Mouse (Mus musculus) embryonic facial prominence, embryonic 14.5 days (tissue): ENCODE measurements around the gene Sugp2. TPM values are rescaled to one million over a fixed set of nuclear protein-coding genes. Genes with fewer than 3 reads are reported as not detected.
"Not testable (repeated sequence)": the region's sequence is repeated elsewhere in the genome, so short reads cannot be mapped to it uniquely, and the experiment has no call there.

Experiments
- ATAC-seq: fragments of 200-750 bp; cut with Nextera tagmentation; 2 replicates; pipeline ENCODE4 v1.8.0; 2017; ENCODE audit warnings: low read depth, moderate number of reproducible peaks, moderate TSS enrichment
- DNase-seq: peaks from one replicate; pipeline ENCODE4 v3.0.0-alpha.2; 2015; ENCODE audit warnings: low spot score
- H3K27ac ChIP-seq: fragments of 300-500 bp; sonication (generic); replicated peaks from 2 replicates; pipeline ENCODE4 v1.5.1; 2014; ENCODE audit warnings: low read depth, mild to moderate bottlenecking, low read length, moderate library complexity
- H3K27me3 ChIP-seq: fragments of 300-500 bp; sonication (generic); replicated peaks from 2 replicates; pipeline ENCODE4 v1.6.1; 2014; ENCODE audit warnings: low read length; ENCODE audit not compliant: control insufficient read depth, insufficient read depth
- H3K36me3 ChIP-seq: fragments of 300-500 bp; sonication (generic); 2 replicates; pipeline ENCODE4 v1.6.1; 2014; ENCODE audit warnings: low read length, mixed read lengths; ENCODE audit not compliant: control insufficient read depth, insufficient read depth
- H3K4me1 ChIP-seq: fragments of 300-500 bp; sonication (generic); 2 replicates; pipeline ENCODE4 v1.6.1; 2014; ENCODE audit warnings: antibody characterized with exemption, low read length; ENCODE audit not compliant: control insufficient read depth, insufficient read depth
- H3K4me2 ChIP-seq: fragments of 300-500 bp; sonication (generic); 2 replicates; pipeline ENCODE4 v1.6.1; 2014; ENCODE audit warnings: low read depth, mild to moderate bottlenecking, low read length, moderate library complexity, mixed read lengths
- H3K4me3 ChIP-seq: fragments of 300-500 bp; sonication (generic); 2 replicates; pipeline ENCODE4 v1.5.1; 2014; ENCODE audit warnings: low read depth, mild to moderate bottlenecking, low read length
- H3K9ac ChIP-seq: fragments of 300-500 bp; sonication (generic); 2 replicates; pipeline ENCODE4 v1.6.1; 2014; ENCODE audit warnings: low read depth, mild to moderate bottlenecking, low read length, moderate library complexity, mixed read lengths
- H3K9me3 ChIP-seq: fragments of 300-500 bp; sonication (generic); 2 replicates; pipeline ENCODE4 v1.6.1; 2016; ENCODE audit warnings: low read length; ENCODE audit not compliant: control insufficient read depth
- WGBS: fragments of 180-500 bp; shearing (Covaris S2); extraction: QIAGEN DNeasy Blood & Tissue Kit; methylation state at CpG from one replicate; pipeline ENCODE4 v1.1.7; 2014; 5-methylcytosine and 5-hydroxymethylcytosine counted together
- polyA plus RNA-seq: library from polyadenylated mRNA; unstranded; fragments of >200 nt; fragmentation: Nextera tagmentation; extraction: Ambion mirVana; gene quantifications from 2 replicates; pipeline ENCODE4 v1.2.1, GENCODE M21; 2014

The Sugp2 gene
- polyA plus RNA-seq, 1 experiment from 2014 or later, result 27.1 TPM

DNA sequence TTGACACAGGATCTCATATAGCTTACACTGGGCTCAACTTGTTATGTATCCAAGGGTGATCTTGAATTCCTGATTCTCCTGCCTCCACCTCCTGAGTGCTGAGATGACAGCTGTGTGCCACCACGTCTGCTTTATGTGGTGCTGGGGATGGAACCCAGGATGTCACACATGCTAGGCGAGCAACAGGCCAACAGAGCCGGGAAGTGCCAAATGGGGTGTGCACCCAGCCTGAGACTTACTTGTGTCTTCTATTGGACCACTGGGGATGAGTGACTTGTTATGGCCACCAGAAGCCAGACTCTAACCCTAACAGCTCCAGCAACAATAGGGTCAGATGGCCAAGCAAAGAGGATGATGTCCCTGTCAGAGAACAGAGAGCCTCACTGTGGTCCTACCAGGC lies 17.9 kb upstream of the Sugp2 start:
- not testable (repeated sequence) for H3K27ac ChIP-seq, H3K36me3 ChIP-seq, H3K27me3 ChIP-seq, H3K4me1 ChIP-seq, H3K9me3 ChIP-seq, H3K4me3 ChIP-seq, ATAC-seq, H3K9ac ChIP-seq, H3K4me2 ChIP-seq, DNase-seq
- WGBS, result 71% methylated on average over 3 of the region's 3 CpGs

DNA sequence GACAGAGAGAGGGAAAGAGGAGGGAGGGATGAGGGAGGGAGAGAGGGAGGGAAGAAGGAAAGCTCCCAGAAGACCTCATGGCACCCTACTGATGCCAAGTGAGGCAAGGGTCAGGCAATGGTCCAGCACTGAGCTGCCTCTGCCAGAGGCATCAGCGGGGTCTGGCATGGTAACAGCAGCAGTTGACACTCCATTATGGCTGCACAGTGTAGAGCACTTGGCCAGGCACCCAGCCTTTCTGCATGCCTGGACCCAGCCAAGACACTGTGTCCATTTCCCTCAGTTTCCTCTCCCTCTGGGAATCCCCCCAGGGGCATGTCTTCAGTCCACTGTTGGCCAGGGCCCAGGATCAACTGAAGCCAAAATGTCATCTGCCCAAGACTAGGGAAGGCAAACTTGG lies 17.5 kb upstream of the Sugp2 start:
- Histone ChIP-seq H3K4me2 (no peak overlapping the region), H3K36me3 (peaks cover 3% of the 10 kb centered on the region; the same call in 1 of the 2 replicates), H3K9ac (no peak overlapping the region), H3K4me3 (no peak overlapping the region), H3K27me3 (no peaks in the 10 kb centered on the region), H3K4me1 (no peaks in the 10 kb centered on the region), H3K9me3 (no peaks in the 10 kb centered on the region), H3K27ac (no peak overlapping the region)
- WGBS, result no CpG with 5 or more reads among the region's 1 CpGs
- ATAC-seq (no peak), DNase-seq (no peak)

DNA sequence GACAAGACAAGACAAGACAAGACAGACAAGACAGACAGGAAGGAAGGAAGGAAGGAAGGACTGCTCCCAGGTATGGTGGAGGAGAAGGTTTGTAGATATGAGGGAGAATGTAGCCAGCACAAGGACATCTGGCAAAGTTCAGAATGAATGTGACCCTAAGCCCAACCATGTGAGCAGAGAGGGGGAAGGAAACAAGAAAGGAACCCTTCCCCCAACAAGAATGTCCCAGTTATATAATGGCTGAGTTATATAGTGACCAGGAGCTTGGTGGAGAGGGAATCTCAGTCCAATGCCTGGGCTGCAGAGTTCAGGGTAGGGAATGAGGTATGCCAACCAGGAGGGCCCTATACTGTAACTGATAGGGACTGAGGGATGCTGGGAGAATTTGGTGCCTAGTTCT lies 16.6 kb upstream of the Sugp2 start:
- H3K4me2 ChIP-seq, result no peak overlapping the region
- H3K36me3 ChIP-seq, result peaks cover 12% of the 10 kb centered on the region
- H3K27me3 ChIP-seq, result no peaks in the 10 kb centered on the region
- ATAC-seq, result no peak
- no peak for DNase-seq
- no peak overlapping the region for H3K9ac ChIP-seq
- no peaks in the 10 kb centered on the region for H3K4me1 ChIP-seq
- H3K4me3 ChIP-seq, result no peak overlapping the region
- H3K27ac ChIP-seq, result no peak overlapping the region
- H3K9me3 ChIP-seq, result no peaks in the 10 kb centered on the region

DNA sequence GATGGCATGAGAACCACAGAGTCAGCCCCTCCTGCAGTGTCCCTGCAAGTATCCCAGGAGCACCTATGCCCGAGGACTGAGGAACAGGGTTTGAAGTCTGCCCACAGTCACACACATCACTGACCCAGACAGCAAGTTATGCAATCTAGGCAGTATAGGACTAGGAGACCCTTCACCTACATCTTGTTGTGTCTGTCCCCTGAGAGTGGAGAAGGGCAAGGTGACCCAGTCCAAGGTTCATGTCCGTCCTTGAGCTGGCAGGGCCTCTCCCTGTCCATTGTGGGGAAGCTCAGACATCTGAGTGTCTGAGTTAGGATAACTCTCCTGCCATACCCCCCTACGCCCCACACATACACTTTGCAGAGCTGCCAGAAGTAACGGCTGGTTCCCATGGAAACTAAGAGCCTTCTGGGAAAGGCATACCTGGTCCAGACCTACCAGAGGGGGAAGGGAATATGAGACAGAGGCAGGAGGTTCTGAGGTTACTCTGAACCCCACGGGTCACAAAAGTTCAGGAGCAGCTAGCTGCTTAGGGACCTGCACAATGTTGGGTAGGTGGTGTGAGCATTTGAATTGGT lies 14.8 kb upstream of the Sugp2 start:
- H3K4me3 ChIP-seq, result no peak overlapping the region
- ATAC-seq (no peak), DNase-seq (no peak)
- peaks cover 27% of the 10 kb centered on the region for H3K36me3 ChIP-seq
- no peak overlapping the region for H3K9ac ChIP-seq
- no peak overlapping the region for H3K4me2 ChIP-seq
- H3K9me3 ChIP-seq, result no peaks in the 10 kb centered on the region
- no peak overlapping the region for H3K27ac ChIP-seq
- no peaks in the 10 kb centered on the region for H3K27me3 ChIP-seq
- 58% methylated on average over 5 of the region's 5 CpGs for WGBS
- H3K4me1 ChIP-seq, result no peaks in the 10 kb centered on the region

DNA sequence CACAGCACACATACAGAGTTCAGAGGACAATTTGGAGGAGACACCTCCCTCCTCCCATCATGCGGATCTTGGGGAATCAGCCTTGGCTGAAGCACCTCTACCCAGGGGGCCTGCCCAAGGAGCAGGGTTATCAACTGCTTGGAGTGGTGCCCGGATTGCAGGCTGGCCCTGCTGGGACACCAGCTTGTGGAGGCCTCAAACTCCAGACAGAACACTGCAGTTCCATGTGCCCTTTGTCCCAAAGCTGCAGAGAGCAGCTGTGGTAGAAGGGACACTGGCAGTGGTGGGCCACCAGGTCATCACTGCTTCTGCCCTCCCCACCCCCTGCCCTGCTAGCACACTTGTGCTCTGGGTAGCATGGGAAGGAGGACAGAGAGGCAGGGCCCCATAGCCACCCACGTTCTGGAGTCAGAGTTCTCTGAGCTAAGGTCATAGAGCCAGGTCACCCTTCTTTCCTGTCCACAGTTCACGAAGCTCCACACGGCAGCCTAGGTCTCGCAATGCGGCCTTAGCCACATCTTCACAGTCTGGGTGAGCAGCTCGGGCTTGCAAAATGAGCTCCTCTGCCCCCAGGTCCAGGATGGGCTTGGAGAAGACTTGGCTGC lies 13.7 kb upstream of the Sugp2 start:
- H3K9ac ChIP-seq, result no peak overlapping the region
- no peaks in the 10 kb centered on the region for H3K27me3 ChIP-seq
- no peak for DNase-seq
- H3K36me3 ChIP-seq, result peaks cover 38% of the 10 kb centered on the region
- H3K4me2 ChIP-seq, result no peak overlapping the region
- H3K27ac ChIP-seq, result no peak overlapping the region
- no peaks in the 10 kb centered on the region for H3K4me1 ChIP-seq
- no peak for ATAC-seq
- no peaks in the 10 kb centered on the region for H3K9me3 ChIP-seq
- H3K4me3 ChIP-seq, result no peak overlapping the region
- 67% methylated on average over 6 of the region's 8 CpGs for WGBS

DNA sequence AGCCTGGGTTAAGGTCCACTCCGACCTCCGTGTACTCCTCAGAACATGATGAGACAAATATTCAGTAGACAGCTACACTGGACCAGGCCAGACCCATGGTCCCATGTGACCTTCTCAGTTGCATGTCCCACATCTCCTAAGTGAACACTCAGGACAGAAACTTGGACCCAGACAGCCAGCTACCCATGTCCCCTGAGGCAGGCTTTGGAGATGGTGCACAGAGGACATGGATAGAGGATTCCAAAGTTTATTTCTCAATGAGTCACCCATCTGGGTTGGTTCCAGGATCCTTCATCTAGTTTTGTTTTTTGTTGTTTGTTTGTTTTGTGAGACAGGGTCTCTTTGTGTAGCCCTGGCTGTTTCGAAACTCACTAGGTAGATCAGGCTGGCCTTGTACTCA lies 13.1 kb upstream of the Sugp2 start:
- H3K9me3 ChIP-seq, result no peaks in the 10 kb centered on the region
- ATAC-seq (no peak), DNase-seq (no peak)
- H3K4me3 ChIP-seq, result no peak overlapping the region
- H3K36me3 ChIP-seq, result peaks cover 44% of the 10 kb centered on the region
- no peak overlapping the region for H3K27ac ChIP-seq
- H3K27me3 ChIP-seq, result no peaks in the 10 kb centered on the region
- no peak overlapping the region for H3K9ac ChIP-seq
- WGBS, result 77% methylated on average over 3 of the region's 3 CpGs
- H3K4me2 ChIP-seq, result no peak overlapping the region
- no peaks in the 10 kb centered on the region for H3K4me1 ChIP-seq

DNA sequence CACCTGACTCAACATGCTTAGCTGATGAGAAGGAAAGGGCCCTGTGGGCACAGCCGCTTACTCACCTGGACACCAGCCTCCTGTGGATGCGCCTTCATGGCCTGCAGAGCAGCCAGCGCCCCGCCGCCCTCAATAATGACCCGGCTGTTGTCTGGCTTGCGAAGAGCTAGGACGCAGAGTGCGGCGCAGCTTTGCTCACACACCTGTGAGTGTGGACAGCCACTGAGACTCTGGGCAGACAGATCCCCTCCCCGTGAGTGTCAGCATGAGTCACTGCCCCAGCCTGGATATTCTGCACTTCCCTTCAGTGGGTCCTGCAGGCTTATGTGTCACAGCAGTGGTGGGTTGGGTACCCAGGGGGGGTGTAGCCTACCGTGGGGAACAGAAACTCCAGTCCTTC lies 12.0 kb upstream of the Sugp2 start:
- Histone ChIP-seq H3K27ac (no peak overlapping the region), H3K9ac (no peak overlapping the region), H3K4me1 (no peaks in the 10 kb centered on the region), H3K4me3 (no peak overlapping the region), H3K36me3 (peaks cover 47% of the 10 kb centered on the region), H3K4me2 (no peak overlapping the region), H3K9me3 (no peaks in the 10 kb centered on the region), H3K27me3 (no peaks in the 10 kb centered on the region)
- no peak for DNase-seq
- ATAC-seq, result no peak
- 91% methylated on average over 12 of the region's 12 CpGs for WGBS

DNA sequence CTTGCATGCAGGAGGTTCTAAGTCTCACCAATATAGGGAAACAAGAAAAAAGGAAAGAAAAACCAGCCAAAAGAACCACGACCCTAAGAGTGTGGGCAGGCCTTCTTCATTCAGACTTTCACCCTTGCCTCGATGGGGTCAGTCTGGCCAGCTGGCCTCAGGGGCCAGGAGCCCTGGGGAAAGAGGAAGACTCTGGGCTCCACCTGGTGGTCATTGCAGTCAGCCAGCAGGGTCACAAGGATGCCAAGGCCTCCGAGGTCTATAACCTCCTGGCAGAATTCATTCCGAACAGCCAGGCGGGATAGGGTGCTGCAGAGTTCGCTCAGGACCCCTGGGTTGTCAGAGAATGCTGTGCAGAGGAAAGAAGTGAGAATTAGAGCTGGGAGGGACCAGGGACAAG lies 10.7 kb upstream of the Sugp2 start:
- H3K9me3 ChIP-seq, result no peaks in the 10 kb centered on the region
- H3K36me3 ChIP-seq, result peaks cover 47% of the 10 kb centered on the region
- H3K4me2 ChIP-seq, result no peak overlapping the region
- no peaks in the 10 kb centered on the region for H3K4me1 ChIP-seq
- WGBS, result 61% methylated on average over 6 of the region's 6 CpGs
- ATAC-seq (no peak), DNase-seq (no peak)
- H3K9ac ChIP-seq, result no peak overlapping the region
- no peak overlapping the region for H3K27ac ChIP-seq
- no peak overlapping the region for H3K4me3 ChIP-seq
- H3K27me3 ChIP-seq, result no peaks in the 10 kb centered on the region

DNA sequence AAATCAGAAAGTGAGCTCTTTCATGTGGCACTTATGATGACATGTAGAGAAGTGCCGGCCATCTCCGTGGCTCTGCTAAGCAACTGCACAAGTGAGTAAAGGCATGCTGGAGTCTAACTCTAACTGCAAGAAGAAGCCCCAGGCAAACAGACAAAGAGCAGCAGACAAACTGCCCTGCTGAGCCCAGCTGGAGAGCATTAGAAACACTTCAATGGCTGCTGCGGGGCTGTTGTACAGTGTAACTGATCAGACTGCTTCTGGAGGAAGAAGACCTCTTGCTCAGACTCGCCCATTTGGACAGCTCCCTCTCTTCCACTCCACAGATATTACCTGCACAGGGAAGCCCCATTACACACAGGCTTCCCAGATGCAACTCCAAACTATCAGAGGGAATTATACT lies 6.0 kb upstream of the Sugp2 start:
- Histone ChIP-seq H3K4me3 (no peak overlapping the region), H3K36me3 (peaks cover 55% of the 10 kb centered on the region), H3K9ac (no peak overlapping the region), H3K9me3 (no peaks in the 10 kb centered on the region), H3K4me1 (no peaks in the 10 kb centered on the region), H3K27ac (no peak overlapping the region), H3K4me2 (no peak overlapping the region), H3K27me3 (no peaks in the 10 kb centered on the region)
- no peak for DNase-seq
- no peak for ATAC-seq
- 28% methylated on average over 4 of the region's 4 CpGs for WGBS
